Mouse (Mus musculus): ENCODE measurements around the gene Peak1. TPM values are rescaled to one million over a fixed set of nuclear protein-coding genes. Genes with fewer than 3 reads are reported as not detected.
A peak's percentile ranks its signal among the peaks of the same experiment; 100 is the strongest.

Gene Peak1
- total RNA-seq, 4 experiments from 2014 or later: 34.2 to 44.5 (median 40.9) TPM

GRCm38 (mm10) chr9:56255676-56256432 lies 162.0 kb downstream of the Peak1 start:
- no peak for DNase-seq (ENCODE audit: low spot score)

- no peak for DNase-seq (ENCODE audit: low spot score)
Observed at GRCm38 (mm10) chr9:56244336-56244735, 173.5 kb downstream of the Peak1 start.

GRCm38 (mm10) chr9:56243885-56244284 lies 174.0 kb downstream of the Peak1 start:
- DNase-seq (ENCODE audit: low spot score): no peak

GRCm38 (mm10) chr9:56242686-56243085 lies 175.2 kb downstream of the Peak1 start:
- DNase-seq (ENCODE audit: low spot score): no peak

- no peak for DNase-seq (ENCODE audit: low spot score)
Observed at GRCm38 (mm10) chr9:56241076-56241475, 176.8 kb downstream of the Peak1 start.

- DNase-seq (ENCODE audit: low spot score): no peak
Observed at GRCm38 (mm10) chr9:56235871-56236298, 182.0 kb downstream of the Peak1 start.

GRCm38 (mm10) chr9:56235281-56235680 lies 182.6 kb downstream of the Peak1 start:
- no peak for DNase-seq (ENCODE audit: low spot score)

GRCm38 (mm10) chr9:56234561-56234960 lies 183.3 kb downstream of the Peak1 start:
- DNase-seq (ENCODE audit: low spot score): no peak

GRCm38 (mm10) chr9:56233316-56233715 lies 184.6 kb downstream of the Peak1 start:
- DNase-seq (ENCODE audit: low spot score): no peak

- DNase-seq (ENCODE audit: low spot score): peak; percentile 38
Observed at GRCm38 (mm10) chr9:56230906-56231305, 187.0 kb downstream of the Peak1 start.

GRCm38 (mm10) chr9:56227626-56228025 lies 190.2 kb downstream of the Peak1 start:
- no peak for DNase-seq (ENCODE audit: low spot score)

GRCm38 (mm10) chr9:56223429-56224051 lies 194.3 kb downstream of the Peak1 start:
- DNase-seq (ENCODE audit: low spot score): peak; percentile 81

GRCm38 (mm10) chr9:56218860-56219259 lies 199.0 kb downstream of the Peak1 start:
- DNase-seq (ENCODE audit: low spot score): no peak

- no peak for DNase-seq (ENCODE audit: low spot score)
Observed at GRCm38 (mm10) chr9:56218043-56218442, 199.8 kb downstream of the Peak1 start.

- DNase-seq (ENCODE audit: low spot score): no peak
Observed at GRCm38 (mm10) chr9:56217386-56217785, 200.5 kb downstream of the Peak1 start.

- DNase-seq (ENCODE audit: low spot score): peak; percentile 65
Observed at GRCm38 (mm10) chr9:56213451-56214291, 204.2 kb downstream of the Peak1 start.

GRCm38 (mm10) chr9:56208817-56209216 lies 209.1 kb downstream of the Peak1 start:
- no peak for DNase-seq (ENCODE audit: low spot score)

GRCm38 (mm10) chr9:56207516-56207915 lies 210.4 kb downstream of the Peak1 start:
- no peak for DNase-seq (ENCODE audit: low spot score)

- DNase-seq (ENCODE audit: low spot score): no peak
Observed at GRCm38 (mm10) chr9:56207083-56207482, 210.8 kb downstream of the Peak1 start.

GRCm38 (mm10) chr9:56205336-56205735 lies 212.5 kb downstream of the Peak1 start:
- DNase-seq (ENCODE audit: low spot score): no peak

- no peak for DNase-seq (ENCODE audit: low spot score)
Observed at GRCm38 (mm10) chr9:56204316-56204715, 213.6 kb downstream of the Peak1 start.

GRCm38 (mm10) chr9:56200645-56201314 lies 217.1 kb downstream of the Peak1 start:
- DNase-seq (ENCODE audit: low spot score): peak; percentile 85

All from heart, adult 8-10 months (tissue).